Mouse (Mus musculus): ENCODE results near the gene Alpl.

The Alpl gene

GRCm38 (mm10) chr4:137769635-137770034, 26.5 kb downstream of the Alpl start:
- DNase-seq, result peak in 1 of 2 experiments; percentile 24

GRCm38 (mm10) chr4:137768831-137769230, 27.4 kb downstream of the Alpl start:
- DNase-seq, result no peak

GRCm38 (mm10) chr4:137768381-137768780, 27.8 kb downstream of the Alpl start:
- DNase-seq, result no peak

GRCm38 (mm10) chr4:137766365-137766764, 29.8 kb downstream of the Alpl start:
- no peak for DNase-seq

GRCm38 (mm10) chr4:137765554-137765971, 30.6 kb downstream of the Alpl start:
- DNase-seq, result peak in 1 of 2 experiments; percentile 22

- no peak for DNase-seq
Measured at GRCm38 (mm10) chr4:137764621-137765020, 31.6 kb downstream of the Alpl start.

GRCm38 (mm10) chr4:137763920-137764495, 32.2 kb downstream of the Alpl start:
- DNase-seq, result no peak

GRCm38 (mm10) chr4:137762886-137763285, 33.3 kb downstream of the Alpl start:
- DNase-seq, result no peak

- DNase-seq, result no peak
Measured at GRCm38 (mm10) chr4:137754446-137754845, 41.7 kb downstream of the Alpl start.

- DNase-seq, result no peak
Measured at GRCm38 (mm10) chr4:137753199-137753598, 43.0 kb downstream of the Alpl start.

- DNase-seq, result no peak
Measured at GRCm38 (mm10) chr4:137752471-137752870, 43.7 kb downstream of the Alpl start.

- peak in 1 of 2 experiments; percentile 38 for DNase-seq
Measured at GRCm38 (mm10) chr4:137751717-137752116, 44.5 kb downstream of the Alpl start.

GRCm38 (mm10) chr4:137751310-137751709, 44.9 kb downstream of the Alpl start:
- no peak for DNase-seq

- no peak for DNase-seq
Measured at GRCm38 (mm10) chr4:137750121-137750520, 46.1 kb downstream of the Alpl start.

GRCm38 (mm10) chr4:137749680-137750079, 46.5 kb downstream of the Alpl start:
- no peak for DNase-seq

GRCm38 (mm10) chr4:137748726-137749125, 47.5 kb downstream of the Alpl start:
- no peak for DNase-seq

GRCm38 (mm10) chr4:137747590-137747989, 48.6 kb downstream of the Alpl start:
- DNase-seq, result no peak

GRCm38 (mm10) chr4:137747091-137747490, 49.1 kb downstream of the Alpl start:
- no peak for DNase-seq

GRCm38 (mm10) chr4:137744433-137744918, 51.7 kb downstream of the Alpl start:
- DNase-seq, result peak in 1 of 2 experiments; percentile 42

- DNase-seq, result no peak
Measured at GRCm38 (mm10) chr4:137743791-137744190, 52.4 kb downstream of the Alpl start.

GRCm38 (mm10) chr4:137740350-137740749, 55.8 kb downstream of the Alpl start:
- no peak for DNase-seq

GRCm38 (mm10) chr4:137739151-137739923, 56.8 kb downstream of the Alpl start:
- DNase-seq, result no peak

- DNase-seq, result no peak
Measured at GRCm38 (mm10) chr4:137737760-137738159, 58.4 kb downstream of the Alpl start.

GRCm38 (mm10) chr4:137736220-137736701, 59.9 kb downstream of the Alpl start:
- DNase-seq, result no peak

Data from cerebellum, postnatal 36 days (tissue).